Mouse (Mus musculus) myocyte (in vitro differentiated cells): Measurements from ENCODE around the gene 3110021N24Rik. TPM values are rescaled to one million over a fixed set of nuclear protein-coding genes. Genes with fewer than 3 reads are reported as not detected.

Source experiments
- H3K27me3 ChIP-seq: one replicate; pipeline ENCODE4 v1.6.1; 2011; ENCODE audit not compliant: control insufficient read depth, insufficient read depth, insufficient read length
- H3K36me3 ChIP-seq: one replicate; pipeline ENCODE4 v1.6.1; 2011; ENCODE audit not compliant: control insufficient read depth, insufficient read depth
- H3K4me2 ChIP-seq: one replicate; pipeline ENCODE4 v1.6.1; 2011; ENCODE audit warnings: low read depth, control low read depth
- H3K4me3 ChIP-seq: one replicate; pipeline ENCODE4 v1.5.1; 2011; ENCODE audit warnings: mild to moderate bottlenecking, control low read depth, moderate library complexity
- H3K79me2 ChIP-seq: one replicate; pipeline ENCODE4 v1.6.1; 2011; ENCODE audit not compliant: control insufficient read depth, insufficient read depth
- H3ac ChIP-seq: one replicate; pipeline ENCODE4 v1.6.1; 2011; ENCODE audit not compliant: control insufficient read depth, insufficient read length
- CEBPB ChIP-seq: IDR thresholded peaks from 2 replicates; pipeline ENCODE4 v1.6.1; 2011; ENCODE audit warnings: mild to moderate bottlenecking, moderate library complexity; ENCODE audit not compliant: poor library complexity, insufficient read depth, severe bottlenecking
- E2F4 ChIP-seq: IDR thresholded peaks from one replicate; pipeline ENCODE4 v1.6.1; 2011; ENCODE audit warnings: mild to moderate bottlenecking, control low read depth, moderate library complexity; ENCODE audit not compliant: insufficient read depth
- MAX ChIP-seq: IDR thresholded peaks from one replicate; pipeline ENCODE4 v1.6.1; 2011; ENCODE audit warnings: low read depth, mild to moderate bottlenecking, control low read depth
- MYOD1 ChIP-seq, 3 experiments: IDR thresholded peaks; one replicate each; pipeline ENCODE4 v1.6.1; 2011; ENCODE audit warnings: control low read depth in 2 of 3, low read depth in 2 of 3, mild to moderate bottlenecking in 2 of 3, moderate library complexity in 1 of 3; ENCODE audit not compliant: insufficient read length in 2 of 3, control insufficient read depth in 1 of 3
- MYOG ChIP-seq, 3 experiments: IDR thresholded peaks; one replicate each; pipeline ENCODE4 v1.6.1; 2011; ENCODE audit warnings: control low read depth in 2 of 3, low read depth in 2 of 3, mild to moderate bottlenecking in 2 of 3; ENCODE audit not compliant: insufficient read length in 2 of 3, control insufficient read depth in 1 of 3, insufficient read depth in 1 of 3
- POLR2A ChIP-seq: IDR thresholded peaks from one replicate; pipeline ENCODE4 v1.6.1; 2011; ENCODE audit warnings: low read depth, mild to moderate bottlenecking, control low read depth, moderate library complexity; ENCODE audit not compliant: insufficient read length
- POLR2AphosphoS2 ChIP-seq: IDR thresholded peaks from one replicate; pipeline ENCODE4 v1.6.1; 2011; ENCODE audit warnings: low read depth, control low read depth; ENCODE audit not compliant: insufficient read length
- REST ChIP-seq: IDR thresholded peaks from one replicate; pipeline ENCODE4 v1.6.1; 2011; ENCODE audit warnings: mild to moderate bottlenecking, control low read depth, moderate library complexity; ENCODE audit not compliant: insufficient read depth, insufficient read length
- SRF ChIP-seq: IDR thresholded peaks from one replicate; pipeline ENCODE4 v1.6.1; 2011; ENCODE audit warnings: low read depth; ENCODE audit not compliant: control insufficient read depth, insufficient read length
- TCF12 ChIP-seq: IDR thresholded peaks from one replicate; pipeline ENCODE4 v1.6.1; 2011; ENCODE audit warnings: mild to moderate bottlenecking, control low read depth; ENCODE audit not compliant: poor library complexity, insufficient read depth, severe bottlenecking
- TCF3 ChIP-seq: IDR thresholded peaks from one replicate; pipeline ENCODE4 v1.6.1; 2011; ENCODE audit warnings: low read depth, control low read depth; ENCODE audit not compliant: insufficient read length
- USF1 ChIP-seq: IDR thresholded peaks from one replicate; pipeline ENCODE4 v1.6.1; 2011; ENCODE audit warnings: low read depth, mild to moderate bottlenecking, control low read depth, moderate library complexity
- polyA plus RNA-seq: library from polyadenylated mRNA; unstranded; fragments of >200 nt; fragmentation: generic; extraction: Trizol; gene quantifications from one replicate; pipeline ENCODE4 v1.2.1, GENCODE M21; 2012; ENCODE audit warnings: missing spikeins

The 3110021N24Rik gene
- polyA plus RNA-seq, 1 experiment = 0.06 TPM

- Histone ChIP-seq H3K4me3 (no peak overlapping the region), H3K36me3 (peaks cover 8% of the 10 kb centered on the region), H3K27me3 (no peaks in the 10 kb centered on the region), H3ac (no peak overlapping the region), H3K79me2 (no peaks in the 10 kb centered on the region), H3K4me2 (no peak overlapping the region)
- TF ChIP-seq USF1 (no peak), POLR2AphosphoS2 (peak; percentile 65)
Measured at GRCm38 (mm10) chr4:108811142-108811541, 91.7 kb downstream of the 3110021N24Rik start.

GRCm38 (mm10) chr4:108811550-108811949 is 92.1 kb downstream of the 3110021N24Rik start:
- Histone ChIP-seq H3K36me3 (peaks cover 8% of the 10 kb centered on the region), H3K4me3 (no peak overlapping the region), H3K4me2 (no peak overlapping the region), H3K79me2 (no peaks in the 10 kb centered on the region), H3K27me3 (no peaks in the 10 kb centered on the region), H3ac (no peak overlapping the region)
- TF ChIP-seq POLR2AphosphoS2 (peak; percentile 64), MAX (no peak)

- H3K36me3 ChIP-seq = peaks cover 65% of the 10 kb centered on the region
- H3K4me3 ChIP-seq = no peak overlapping the region
- no peak overlapping the region for H3ac ChIP-seq
- H3K79me2 ChIP-seq = peaks cover 52% of the 10 kb centered on the region
- H3K27me3 ChIP-seq = no peaks in the 10 kb centered on the region
- TF ChIP-seq POLR2AphosphoS2 (no peak), E2F4 (no peak), MYOG (IDR thresholded peaks at IDR 0.05; ENCODE audit: control insufficient read depth in 1 of 3, insufficient read depth in 1 of 3, insufficient read length in 2 of 3, low read depth in 2 of 3) (no peak), POLR2A (no peak), TCF3 (no peak), MYOD1 (IDR thresholded peaks at IDR 0.05; ENCODE audit: control insufficient read depth in 1 of 3, insufficient read length in 2 of 3, low read depth in 2 of 3) (no peak), MAX (no peak), REST (no peak), USF1 (no peak), CEBPB (no peak), TCF12 (no peak), SRF (no peak)
- H3K4me2 ChIP-seq = no peak overlapping the region
Measured at GRCm38 (mm10) chr4:108825677-108826076, 106.2 kb downstream of the 3110021N24Rik start.

- Histone ChIP-seq H3K79me2 (peaks cover 56% of the 10 kb centered on the region), H3ac (no peak overlapping the region), H3K36me3 (peaks cover 61% of the 10 kb centered on the region), H3K4me2 (no peak overlapping the region), H3K27me3 (no peaks in the 10 kb centered on the region), H3K4me3 (no peak overlapping the region)
- TF ChIP-seq USF1 (no peak), MYOD1 (IDR thresholded peaks at IDR 0.05; ENCODE audit: control insufficient read depth in 1 of 3, insufficient read length in 2 of 3, low read depth in 2 of 3) (no peak), POLR2A (no peak), REST (no peak), TCF12 (no peak), E2F4 (no peak), MAX (no peak), TCF3 (no peak), MYOG (IDR thresholded peaks at IDR 0.05; ENCODE audit: control insufficient read depth in 1 of 3, insufficient read depth in 1 of 3, insufficient read length in 2 of 3, low read depth in 2 of 3) (no peak), CEBPB (no peak), POLR2AphosphoS2 (no peak), SRF (no peak)
Measured at GRCm38 (mm10) chr4:108826096-108826495, 106.6 kb downstream of the 3110021N24Rik start.

- H3K4me2 ChIP-seq = no peak overlapping the region
- peaks cover 61% of the 10 kb centered on the region for H3K79me2 ChIP-seq
Measured at GRCm38 (mm10) chr4:108826643-108827042, 107.2 kb downstream of the 3110021N24Rik start.

More at GRCm38 (mm10) chr4:108826643-108827042, 107.2 kb downstream of the 3110021N24Rik start:
- Histone ChIP-seq H3K36me3 (peaks cover 56% of the 10 kb centered on the region), H3K4me3 (no peak overlapping the region), H3K27me3 (no peaks in the 10 kb centered on the region), H3ac (no peak overlapping the region)
- TF ChIP-seq CEBPB (no peak), E2F4 (no peak), SRF (no peak), MYOD1 (IDR thresholded peaks at IDR 0.05; ENCODE audit: control insufficient read depth in 1 of 3, insufficient read length in 2 of 3, low read depth in 2 of 3) (no peak), TCF12 (no peak), REST (no peak), MYOG (IDR thresholded peaks at IDR 0.05; ENCODE audit: control insufficient read depth in 1 of 3, insufficient read depth in 1 of 3, insufficient read length in 2 of 3, low read depth in 2 of 3) (no peak), TCF3 (no peak), POLR2A (no peak), USF1 (no peak), MAX (no peak), POLR2AphosphoS2 (no peak)
